Mouse (Mus musculus): ENCODE measurements around the gene Trim7.
"Not testable (repeated sequence)": the region's sequence is repeated elsewhere in the genome, so short reads cannot be mapped to it uniquely, and the experiment has no call there.

The Trim7 gene

GRCm38 (mm10) chr11:48824311-48824830 lies 1.6 kb upstream of the Trim7 start:
- DNase-seq (ENCODE audit: low read depth), result no peak

- DNase-seq (ENCODE audit: low read depth), result no peak
Measured at GRCm38 (mm10) chr11:48826752-48827096, 784 bp downstream of the Trim7 start.

- DNase-seq (ENCODE audit: low read depth), result no peak
Measured at GRCm38 (mm10) chr11:48827926-48828325, 2.0 kb downstream of the Trim7 start.

- no peak for DNase-seq (ENCODE audit: low read depth)
Measured at GRCm38 (mm10) chr11:48830279-48830678, 4.3 kb downstream of the Trim7 start.

GRCm38 (mm10) chr11:48831273-48831672 lies 5.3 kb downstream of the Trim7 start:
- DNase-seq (ENCODE audit: low read depth), result no peak

DNA sequence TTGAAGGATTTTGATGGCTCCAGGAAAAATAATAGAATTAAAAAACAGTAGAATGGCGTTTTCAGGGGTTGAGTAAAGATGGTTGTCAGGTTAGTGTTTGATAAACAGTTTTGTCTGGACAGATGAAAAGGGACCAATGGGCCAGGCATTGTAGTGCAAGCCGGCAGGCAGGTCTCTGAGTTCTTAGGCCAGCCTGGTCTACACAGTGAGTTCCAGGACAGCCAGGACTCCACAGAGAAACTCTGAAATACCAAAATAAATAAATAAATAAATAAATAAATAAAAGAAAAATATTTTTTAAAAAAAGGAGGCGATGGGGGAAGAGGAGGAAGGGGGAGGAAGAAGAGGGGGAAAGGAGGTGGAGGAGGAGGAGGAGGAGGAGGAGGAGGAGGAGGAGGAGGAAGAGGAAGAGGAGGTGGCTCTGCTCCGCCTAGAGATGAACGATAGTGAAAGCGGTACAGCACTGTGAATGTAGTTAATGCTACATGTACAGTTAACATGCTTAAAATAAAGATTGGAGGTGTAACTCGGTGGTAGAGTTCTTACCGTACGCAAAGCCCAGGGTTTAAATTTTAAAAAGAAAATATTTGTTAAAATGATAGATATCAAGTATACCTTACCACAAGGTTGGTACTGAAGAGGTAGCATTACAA lies 7.3 kb downstream of the Trim7 start:
- DNase-seq (ENCODE audit: low read depth), result no peak

- DNase-seq (ENCODE audit: low read depth), result peak; percentile 89
Measured at GRCm38 (mm10) chr11:48833731-48834639, 8.0 kb downstream of the Trim7 start.

DNA sequence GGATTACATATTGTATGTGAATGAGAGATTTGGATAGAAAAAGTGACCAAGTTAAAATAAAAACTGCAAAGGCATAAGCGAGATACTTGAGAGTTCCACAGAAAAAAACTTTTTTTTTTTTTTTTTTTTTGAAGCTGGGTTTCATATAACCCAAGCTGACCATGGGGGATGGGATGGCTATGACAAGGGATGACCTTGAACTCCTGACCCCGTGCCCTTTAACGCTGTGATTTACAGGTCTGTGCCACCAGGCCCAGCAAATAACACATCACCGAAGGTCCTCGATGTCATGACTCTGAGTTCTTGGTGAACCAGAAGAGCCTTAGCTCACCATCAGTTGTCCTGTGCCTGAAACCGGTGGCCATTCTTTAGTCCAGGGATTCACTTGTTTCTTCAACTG lies 10.0 kb downstream of the Trim7 start:
- DNase-seq (ENCODE audit: low read depth), result no peak

DNA sequence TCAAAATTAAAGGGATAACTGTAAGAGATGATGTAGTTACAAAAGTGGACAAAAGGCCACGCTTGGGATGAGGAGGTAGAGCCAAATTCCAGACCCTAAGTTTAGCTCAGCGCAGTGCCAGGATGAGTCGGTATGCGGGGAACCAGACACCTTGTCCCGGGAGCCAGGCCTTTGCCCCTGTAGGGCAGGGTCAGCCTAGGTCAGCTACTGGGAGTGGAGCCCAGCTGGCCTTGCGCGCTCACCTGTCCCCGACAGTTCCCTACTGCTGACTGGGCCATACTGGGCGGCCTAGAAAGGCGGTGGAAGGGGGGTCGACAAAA lies 11.0 kb downstream of the Trim7 start:
- DNase-seq (ENCODE audit: low read depth), result no peak

GRCm38 (mm10) chr11:48837310-48838180 lies 11.6 kb downstream of the Trim7 start:
- DNase-seq (ENCODE audit: low read depth), result no peak

DNA sequence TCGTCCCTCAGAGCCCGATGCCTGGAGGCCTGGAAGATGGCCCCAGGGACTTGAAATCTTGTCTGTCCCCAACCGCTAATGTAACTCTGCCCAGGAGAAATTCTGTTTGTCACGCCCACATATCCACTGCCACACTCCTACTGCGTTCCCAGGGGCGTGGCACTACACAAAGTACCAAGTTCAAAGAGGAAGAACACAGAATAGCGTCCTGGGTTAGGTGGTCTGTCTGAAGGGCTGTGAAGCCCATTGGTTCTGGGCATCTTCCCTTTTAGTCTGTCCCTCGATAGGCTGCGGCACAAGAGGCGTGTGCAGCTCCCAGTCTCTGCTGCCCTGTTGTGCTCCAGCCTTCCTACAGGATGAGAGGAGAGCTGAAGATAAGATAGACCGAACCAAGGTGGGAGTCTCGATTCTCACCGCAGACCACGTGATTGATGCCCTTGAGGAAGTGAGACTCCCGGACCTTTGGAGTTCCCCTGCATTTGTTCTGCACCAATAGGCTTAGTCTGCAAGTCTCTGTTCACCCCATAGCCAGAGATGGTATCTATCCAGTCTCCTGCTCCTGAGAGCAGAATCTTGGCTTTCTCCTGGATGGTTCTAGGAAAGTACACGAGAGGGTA lies 12.3 kb downstream of the Trim7 start:
- no peak for DNase-seq (ENCODE audit: low read depth)

DNA sequence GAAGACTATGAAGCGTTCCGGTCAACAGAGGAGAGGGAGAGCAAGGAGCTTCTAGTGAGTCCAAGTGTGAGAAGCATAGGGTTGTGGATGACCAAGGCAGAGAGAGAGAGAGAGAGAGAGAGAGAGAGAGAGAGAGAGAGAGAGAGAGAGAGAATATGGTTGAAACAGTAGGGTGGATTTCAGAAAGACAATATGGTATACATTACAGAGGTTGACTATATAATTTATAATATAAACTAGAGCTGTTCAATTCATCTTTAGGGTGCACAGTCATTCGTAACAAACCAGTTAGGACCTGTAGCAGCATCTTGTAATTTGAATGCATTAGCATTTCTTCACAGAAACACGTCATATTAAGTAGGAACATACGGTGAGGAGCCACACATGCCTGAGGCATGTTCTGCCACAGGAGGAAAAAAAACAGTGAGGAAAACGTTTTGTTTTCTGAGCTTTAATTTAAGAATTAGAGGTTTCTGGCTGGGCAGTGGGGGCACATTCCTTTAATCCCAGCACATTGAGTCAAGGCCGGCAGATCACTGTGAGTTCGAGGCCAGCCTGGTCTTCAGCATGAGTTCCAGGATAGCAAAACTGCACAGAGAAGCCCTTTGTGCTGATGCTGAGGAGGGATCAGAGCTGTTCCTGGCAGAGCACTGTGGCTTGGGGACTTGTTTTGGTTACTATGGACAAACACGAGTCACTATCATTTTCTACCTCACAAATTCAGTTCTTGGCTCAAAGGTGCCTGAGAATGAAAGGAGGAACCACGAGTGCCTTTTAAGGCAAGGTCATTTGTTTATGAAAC lies 13.1 kb downstream of the Trim7 start:
- DNase-seq (ENCODE audit: low read depth), result no peak

DNA sequence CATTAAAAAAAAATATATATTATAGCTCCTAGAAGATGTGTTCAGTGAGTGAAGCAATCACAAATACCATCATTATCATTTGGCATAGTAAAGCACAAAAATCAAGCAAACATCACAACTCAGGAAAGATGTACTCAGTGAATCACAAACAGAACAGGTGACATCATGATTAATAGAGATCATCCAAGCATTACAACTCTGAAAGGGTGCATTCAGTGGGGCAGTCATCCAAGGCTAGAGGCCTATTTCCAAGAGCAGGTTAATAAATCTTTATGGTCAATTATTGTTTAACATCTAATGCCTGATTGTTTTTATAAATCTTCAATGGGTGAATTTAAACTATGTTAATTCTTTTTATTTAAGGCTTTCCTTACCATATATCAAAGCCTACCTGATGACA lies 14.9 kb downstream of the Trim7 start:
- DNase-seq (ENCODE audit: low read depth), result no peak

GRCm38 (mm10) chr11:48841213-48841612 lies 15.3 kb downstream of the Trim7 start:
- DNase-seq (ENCODE audit: low read depth), result no peak

GRCm38 (mm10) chr11:48842378-48842792 lies 16.4 kb downstream of the Trim7 start:
- no peak for DNase-seq (ENCODE audit: low read depth)

- no peak for DNase-seq (ENCODE audit: low read depth)
Measured at GRCm38 (mm10) chr11:48843202-48843601, 17.3 kb downstream of the Trim7 start.

DNA sequence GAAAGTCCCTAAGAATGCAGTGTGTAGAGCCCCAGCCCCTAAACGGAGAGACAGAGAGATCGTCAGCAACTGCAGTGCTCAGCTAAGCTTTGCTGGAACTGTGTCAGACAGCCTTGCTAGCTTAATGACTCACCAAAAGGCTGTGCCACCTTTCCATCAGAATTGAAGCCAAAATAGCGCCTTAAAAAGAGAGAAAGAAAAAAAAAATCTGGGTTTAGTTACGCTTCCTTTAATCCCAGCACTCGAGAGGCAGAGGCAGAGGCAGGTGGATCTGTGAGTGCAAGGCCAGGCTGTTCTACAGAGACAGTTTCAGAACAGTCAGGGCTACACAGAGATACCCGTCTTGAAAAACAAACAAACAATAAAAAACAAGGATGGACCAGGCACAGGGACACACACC lies 18.4 kb downstream of the Trim7 start:
- DNase-seq (ENCODE audit: low read depth), result no peak

DNA sequence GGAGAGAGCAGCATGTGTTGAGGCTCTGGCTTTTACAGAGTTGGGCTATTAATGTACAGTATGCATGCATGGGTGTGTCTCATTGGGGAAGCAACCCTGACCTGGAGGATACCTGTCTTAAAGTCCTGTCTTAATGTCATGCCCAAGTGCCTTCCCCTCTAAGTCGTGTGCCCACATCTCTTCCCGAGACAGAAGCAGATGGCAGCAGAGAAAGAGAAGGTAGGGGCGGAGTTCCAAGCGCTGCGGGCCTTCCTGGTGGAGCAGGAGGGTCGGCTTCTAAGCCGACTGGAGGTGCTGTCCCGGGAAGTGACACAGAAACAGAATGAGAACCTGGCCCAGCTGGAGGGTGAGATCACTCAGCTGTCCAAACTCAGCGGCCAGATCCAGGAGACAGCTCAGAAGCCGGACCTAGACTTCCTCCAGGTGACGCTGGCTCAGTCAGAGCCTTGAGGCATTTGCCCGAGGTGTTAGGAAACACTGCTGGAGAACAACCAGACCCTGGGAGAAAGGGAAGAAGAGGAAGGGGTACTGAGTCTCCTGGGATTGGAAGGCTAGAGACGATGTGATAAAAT lies 19.4 kb downstream of the Trim7 start:
- DNase-seq (ENCODE audit: low read depth), result no peak

GRCm38 (mm10) chr11:48846362-48846761 lies 20.4 kb downstream of the Trim7 start:
- not testable (repeated sequence) for DNase-seq (ENCODE audit: low read depth)

- no peak for DNase-seq (ENCODE audit: low read depth)
Measured at GRCm38 (mm10) chr11:48846881-48847280, 20.9 kb downstream of the Trim7 start.

DNA sequence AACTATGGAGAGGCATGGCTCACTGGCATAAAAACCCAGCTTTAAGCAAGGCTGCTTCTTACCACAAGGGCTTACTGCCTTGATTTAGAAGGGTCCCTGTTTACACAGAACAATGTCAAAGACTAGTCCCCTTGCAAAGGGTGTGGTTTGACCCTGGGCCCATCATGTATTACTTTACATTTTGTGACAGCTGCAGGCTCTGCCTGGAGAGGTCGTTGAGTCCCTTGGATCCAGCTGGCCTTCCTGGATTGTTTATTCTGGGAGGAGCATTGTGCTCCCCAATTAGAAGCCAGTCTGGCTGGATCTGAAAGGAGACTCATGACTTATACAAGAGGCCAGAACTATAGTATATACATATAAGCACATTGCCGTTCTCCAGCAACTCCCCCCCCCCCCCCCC lies 24.3 kb downstream of the Trim7 start:
- DNase-seq (ENCODE audit: low read depth), result no peak

All from fibroblast of lung, adult 2 months (primary cell).